Mouse (Mus musculus): ENCODE measurements around the gene Pim3. TPM values are rescaled to one million over a fixed set of nuclear protein-coding genes. Genes with fewer than 3 reads are reported as not detected.

The Pim3 gene
- polyA plus RNA-seq, 1 experiment from 2014 or later, result 48.3 TPM

DNA sequence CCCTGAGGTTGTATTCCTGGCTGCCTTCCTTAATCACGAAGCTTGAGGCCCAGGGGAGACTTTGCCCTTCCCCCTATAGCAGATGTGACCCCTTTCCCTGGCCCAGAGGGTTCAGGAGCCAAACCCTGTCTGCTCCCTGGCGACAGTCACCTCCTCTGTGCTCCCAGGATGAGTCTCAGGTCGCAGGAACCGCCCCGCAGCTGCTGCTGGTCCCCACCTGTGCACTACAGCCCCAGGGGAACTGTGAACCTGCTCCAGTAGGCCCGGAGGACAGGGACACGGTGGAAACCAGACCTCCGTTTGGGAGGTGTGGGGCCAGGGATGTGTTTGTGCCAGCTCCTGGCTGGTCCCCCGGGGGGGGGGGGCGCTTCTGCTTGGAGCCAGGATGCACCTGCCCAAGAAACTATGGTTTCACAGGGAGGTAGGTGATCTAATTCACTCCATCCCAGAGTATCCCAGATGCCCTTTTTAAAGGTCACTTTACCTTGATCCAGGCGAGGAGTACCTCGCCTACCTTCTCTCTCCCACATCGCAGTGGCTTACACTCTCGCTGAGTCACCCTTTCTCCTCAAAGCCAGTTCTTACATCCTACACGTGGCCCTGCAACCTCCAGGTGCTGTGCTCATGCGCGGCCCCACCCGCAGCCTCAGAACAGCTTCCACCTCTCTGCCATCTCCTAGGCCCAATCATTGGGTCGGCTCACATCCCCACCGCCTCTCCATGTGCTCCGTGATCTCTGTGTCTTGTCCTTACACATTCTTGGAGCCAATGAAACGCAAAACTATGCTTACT, 19.5 kb downstream of the Pim3 start:
- no peaks in the 10 kb centered on the region for H3K36me3 ChIP-seq
- H3K4me3 ChIP-seq, result no peak overlapping the region
- H3K9me3 ChIP-seq, result no peaks in the 10 kb centered on the region
- WGBS, result 66% methylated on average over 22 of the region's 22 CpGs
- H3K4me1 ChIP-seq (replicated peaks), result peaks cover 6% of the 10 kb centered on the region
- DNase-seq (ENCODE audit: low spot score), result no peak
- H3K27ac ChIP-seq, result no peak overlapping the region
- H3K27me3 ChIP-seq (ENCODE audit: insufficient read depth, poor library complexity, severe bottlenecking), result 0 out of 2 replicates have a peak, but pooled peaks cover 6% of the 10 kb centered on the region

- 0 out of 2 replicates have a peak, but pooled peaks cover 4% of the 10 kb centered on the region for H3K27me3 ChIP-seq (ENCODE audit: insufficient read depth, poor library complexity, severe bottlenecking)
- WGBS, result 71% methylated on average over 4 of the region's 4 CpGs
- DNase-seq (ENCODE audit: low spot score), result no peak
Measured at GRCm38 (mm10) chr15:88882851-88883250, 20.9 kb downstream of the Pim3 start.

GRCm38 (mm10) chr15:88883342-88883741, 21.4 kb downstream of the Pim3 start:
- 93% methylated on average over 9 of the region's 9 CpGs for WGBS
- H3K9me3 ChIP-seq, result no peaks in the 10 kb centered on the region
- H3K4me1 ChIP-seq (replicated peaks), result 0 out of 2 replicates have a peak, but pooled peaks cover 4% of the 10 kb centered on the region
- DNase-seq (ENCODE audit: low spot score), result no peak
- 0 out of 2 replicates have a peak, but pooled peaks cover 4% of the 10 kb centered on the region for H3K27me3 ChIP-seq (ENCODE audit: insufficient read depth, poor library complexity, severe bottlenecking)
- no peaks in the 10 kb centered on the region for H3K36me3 ChIP-seq
- H3K27ac ChIP-seq, result no peak overlapping the region
- H3K4me3 ChIP-seq, result no peak overlapping the region

More at GRCm38 (mm10) chr15:88882851-88883250, 20.9 kb downstream of the Pim3 start:
- Histone ChIP-seq H3K4me1 (replicated peaks) (0 out of 2 replicates have a peak, but pooled peaks cover 4% of the 10 kb centered on the region), H3K27ac (no peak overlapping the region), H3K36me3 (no peaks in the 10 kb centered on the region), H3K9me3 (no peaks in the 10 kb centered on the region), H3K4me3 (no peak overlapping the region)

GRCm38 (mm10) chr15:88885376-88885775, 23.4 kb downstream of the Pim3 start:
- H3K4me3 ChIP-seq, result no peak overlapping the region
- 84% methylated on average over 6 of the region's 6 CpGs for WGBS
- peaks cover 9% of the 10 kb centered on the region; the same call in 1 of the 2 replicates for H3K4me1 ChIP-seq (replicated peaks)
- DNase-seq (ENCODE audit: low spot score), result no peak
- no peaks in the 10 kb centered on the region for H3K9me3 ChIP-seq
- peaks cover 22% of the 10 kb centered on the region for H3K27me3 ChIP-seq (ENCODE audit: insufficient read depth, poor library complexity, severe bottlenecking)
- H3K36me3 ChIP-seq, result no peaks in the 10 kb centered on the region
- no peak overlapping the region for H3K27ac ChIP-seq

- Histone ChIP-seq H3K9me3 (no peaks in the 10 kb centered on the region), H3K27me3 (ENCODE audit: insufficient read depth, poor library complexity, severe bottlenecking) (peaks cover 44% of the 10 kb centered on the region), H3K27ac (no peak overlapping the region), H3K4me1 (replicated peaks) (peaks cover 18% of the 10 kb centered on the region), H3K4me3 (no peak overlapping the region), H3K36me3 (no peaks in the 10 kb centered on the region)
- 77% methylated on average over 3 of the region's 3 CpGs for WGBS
- no peak for DNase-seq (ENCODE audit: low spot score)
Measured at GRCm38 (mm10) chr15:88889032-88889431, 27.0 kb downstream of the Pim3 start.

- H3K27me3 ChIP-seq (ENCODE audit: insufficient read depth, poor library complexity, severe bottlenecking), result peaks cover 44% of the 10 kb centered on the region
- no peaks in the 10 kb centered on the region for H3K9me3 ChIP-seq
- H3K36me3 ChIP-seq, result no peaks in the 10 kb centered on the region
- H3K4me3 ChIP-seq, result peak overlapping the region; percentile 63
- H3K4me1 ChIP-seq (replicated peaks), result peaks cover 18% of the 10 kb centered on the region
- H3K27ac ChIP-seq, result no peak overlapping the region
- 85% methylated on average over 3 of the region's 3 CpGs for WGBS
- no peak for DNase-seq (ENCODE audit: low spot score)
Measured at GRCm38 (mm10) chr15:88889994-88890393, 28.0 kb downstream of the Pim3 start.

- DNase-seq (ENCODE audit: low spot score), result peak; percentile 80
- Histone ChIP-seq H3K4me1 (replicated peaks) (peaks cover 18% of the 10 kb centered on the region), H3K27ac (peak overlapping the region; percentile 79), H3K9me3 (no peaks in the 10 kb centered on the region), H3K4me3 (peak overlapping the region; percentile 63), H3K36me3 (no peaks in the 10 kb centered on the region), H3K27me3 (ENCODE audit: insufficient read depth, poor library complexity, severe bottlenecking) (peaks cover 44% of the 10 kb centered on the region)
- WGBS, result 2% methylated on average over 41 of the region's 41 CpGs
Measured at GRCm38 (mm10) chr15:88890751-88891675, 29.0 kb downstream of the Pim3 start.

DNA sequence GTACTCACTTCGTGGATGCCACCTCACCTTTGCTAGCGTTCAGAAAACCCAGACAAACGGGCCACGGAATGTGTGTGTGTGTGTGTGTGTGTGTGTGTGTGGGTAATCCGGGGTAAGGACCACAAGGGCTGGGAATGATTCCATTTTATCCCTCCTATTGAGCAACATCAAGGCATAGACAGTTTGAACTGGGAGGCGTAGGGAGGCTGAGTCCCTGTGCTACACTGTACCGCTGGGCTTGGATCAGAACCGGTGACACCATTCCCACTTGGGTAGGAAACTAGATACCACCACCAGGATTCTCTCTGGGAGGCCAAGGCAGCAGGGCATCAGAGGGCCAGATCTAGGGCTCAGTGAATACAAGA, 29.7 kb downstream of the Pim3 start:
- WGBS, result 64% methylated on average over 8 of the region's 8 CpGs
- H3K4me1 ChIP-seq (replicated peaks), result peaks cover 18% of the 10 kb centered on the region
- no peaks in the 10 kb centered on the region for H3K9me3 ChIP-seq
- no peaks in the 10 kb centered on the region for H3K36me3 ChIP-seq
- peak overlapping the region; percentile 63 for H3K4me3 ChIP-seq
- no peak overlapping the region for H3K27ac ChIP-seq
- peaks cover 44% of the 10 kb centered on the region for H3K27me3 ChIP-seq (ENCODE audit: insufficient read depth, poor library complexity, severe bottlenecking)
- no peak for DNase-seq (ENCODE audit: low spot score)

- no peak overlapping the region for H3K4me3 ChIP-seq
- WGBS, result 94% methylated on average over 1 of the region's 1 CpGs
- H3K36me3 ChIP-seq, result no peaks in the 10 kb centered on the region
- no peak overlapping the region for H3K27ac ChIP-seq
- peaks cover 18% of the 10 kb centered on the region for H3K4me1 ChIP-seq (replicated peaks)
- DNase-seq (ENCODE audit: low spot score), result no peak
- H3K9me3 ChIP-seq, result no peaks in the 10 kb centered on the region
- peaks cover 44% of the 10 kb centered on the region for H3K27me3 ChIP-seq (ENCODE audit: insufficient read depth, poor library complexity, severe bottlenecking)
Measured at GRCm38 (mm10) chr15:88892252-88892651, 30.3 kb downstream of the Pim3 start.

DNA sequence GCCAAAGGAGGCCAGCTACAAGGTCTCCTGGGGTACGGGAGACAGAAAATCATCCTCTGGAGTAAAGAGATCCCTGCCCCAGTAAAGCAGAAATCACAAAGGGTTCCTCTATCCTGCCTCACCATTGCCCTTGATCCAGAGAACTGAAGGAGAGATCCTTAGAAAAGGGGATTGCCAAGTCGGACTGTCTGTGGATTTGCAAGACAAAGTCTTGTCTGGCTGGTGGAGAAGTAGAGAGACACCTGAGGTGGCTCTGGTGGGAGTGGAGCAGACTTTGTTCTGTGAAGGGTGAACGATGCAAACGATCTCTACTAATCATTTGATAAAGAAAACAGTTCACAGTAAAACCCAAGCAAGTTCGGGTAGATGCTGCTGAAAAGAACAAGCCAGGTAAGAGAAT, 30.9 kb downstream of the Pim3 start:
- Histone ChIP-seq H3K36me3 (no peaks in the 10 kb centered on the region), H3K9me3 (no peaks in the 10 kb centered on the region), H3K27ac (no peak overlapping the region), H3K27me3 (ENCODE audit: insufficient read depth, poor library complexity, severe bottlenecking) (peaks cover 44% of the 10 kb centered on the region), H3K4me1 (replicated peaks) (peaks cover 18% of the 10 kb centered on the region), H3K4me3 (no peak overlapping the region)
- no peak for DNase-seq (ENCODE audit: low spot score)
- WGBS, result 87% methylated on average over 5 of the region's 5 CpGs

GRCm38 (mm10) chr15:88895119-88895518, 33.1 kb downstream of the Pim3 start:
- no peak overlapping the region for H3K4me3 ChIP-seq
- H3K27ac ChIP-seq, result no peak overlapping the region
- H3K27me3 ChIP-seq (ENCODE audit: insufficient read depth, poor library complexity, severe bottlenecking), result peaks cover 28% of the 10 kb centered on the region
- no peaks in the 10 kb centered on the region for H3K9me3 ChIP-seq
- DNase-seq (ENCODE audit: low spot score), result no peak
- WGBS, result 70% methylated on average over 7 of the region's 7 CpGs
- H3K36me3 ChIP-seq, result no peaks in the 10 kb centered on the region
- H3K4me1 ChIP-seq (replicated peaks), result peaks cover 15% of the 10 kb centered on the region

GRCm38 (mm10) chr15:88895891-88896290, 33.9 kb downstream of the Pim3 start:
- Histone ChIP-seq H3K27me3 (ENCODE audit: insufficient read depth, poor library complexity, severe bottlenecking) (peaks cover 20% of the 10 kb centered on the region; the same call in 1 of the 2 replicates), H3K4me1 (replicated peaks) (peaks cover 7% of the 10 kb centered on the region), H3K4me3 (no peak overlapping the region), H3K27ac (no peak overlapping the region), H3K9me3 (no peaks in the 10 kb centered on the region), H3K36me3 (no peaks in the 10 kb centered on the region)
- 86% methylated on average over 6 of the region's 6 CpGs for WGBS
- DNase-seq (ENCODE audit: low spot score), result no peak
